Mouse (Mus musculus) bone marrow, adult 2 months (tissue): ENCODE data around the gene Hspa5. TPM values are rescaled to one million over a fixed set of nuclear protein-coding genes. Genes with fewer than 3 reads are reported as not detected.
A peak's percentile ranks its signal among the peaks of the same experiment; 100 is the strongest.
"Not testable (repeated sequence)": the region's sequence is repeated elsewhere in the genome, so short reads cannot be mapped to it uniquely, and the experiment has no call there.

Source experiments
- H3K27ac ChIP-seq: fragments of 200-500 bp; 2 replicates; pipeline ENCODE4 v1.5.1; 2012; ENCODE audit warnings: low read depth, mild to moderate bottlenecking, control low read depth, inconsistent platforms, low read length; ENCODE audit not compliant: control insufficient read depth, poor library complexity, insufficient read depth
- H3K4me1 ChIP-seq: fragments of 200-500 bp; 2 replicates; pipeline ENCODE4 v1.6.1; 2011; ENCODE audit warnings: low read length; ENCODE audit not compliant: control insufficient read depth, insufficient read depth
- H3K4me3 ChIP-seq: fragments of 200-500 bp; replicated peaks from 2 replicates; pipeline ENCODE3; 2011; ENCODE audit warnings: mild to moderate bottlenecking, low read depth, low read length, control low read depth; ENCODE audit not compliant: control insufficient read depth
- CTCF ChIP-seq: fragments of 200-500 bp; IDR thresholded peaks from 2 replicates; pipeline ENCODE4 v1.5.1; 2011; ENCODE audit warnings: low read length, control low read depth; ENCODE audit not compliant: control insufficient read depth, insufficient read depth
- POLR2A ChIP-seq: fragments of 200-500 bp; IDR thresholded peaks from 2 replicates; pipeline ENCODE4 v1.6.1; 2011; ENCODE audit warnings: low read depth, mild to moderate bottlenecking, control low read depth, low read length, borderline replicate concordance; ENCODE audit not compliant: control insufficient read depth
- WGBS: fragments of 180-500 bp; shearing (Covaris S2); methylation state at CpG from one replicate; pipeline ENCODE4 v1.1.7; 2018; 5-methylcytosine and 5-hydroxymethylcytosine counted together
- polyA plus RNA-seq: library from polyadenylated mRNA; stranded (reverse); fragments of >200 nt; gene quantifications from 2 replicates; pipeline ENCODE4 v1.2.4, GENCODE M21; 2011; ENCODE audit warnings: low replicate concordance; ENCODE audit not compliant: missing spikeins, insufficient read depth, insufficient read length

Hspa5 gene
- polyA plus RNA-seq, 1 experiment: 246 TPM

DNA sequence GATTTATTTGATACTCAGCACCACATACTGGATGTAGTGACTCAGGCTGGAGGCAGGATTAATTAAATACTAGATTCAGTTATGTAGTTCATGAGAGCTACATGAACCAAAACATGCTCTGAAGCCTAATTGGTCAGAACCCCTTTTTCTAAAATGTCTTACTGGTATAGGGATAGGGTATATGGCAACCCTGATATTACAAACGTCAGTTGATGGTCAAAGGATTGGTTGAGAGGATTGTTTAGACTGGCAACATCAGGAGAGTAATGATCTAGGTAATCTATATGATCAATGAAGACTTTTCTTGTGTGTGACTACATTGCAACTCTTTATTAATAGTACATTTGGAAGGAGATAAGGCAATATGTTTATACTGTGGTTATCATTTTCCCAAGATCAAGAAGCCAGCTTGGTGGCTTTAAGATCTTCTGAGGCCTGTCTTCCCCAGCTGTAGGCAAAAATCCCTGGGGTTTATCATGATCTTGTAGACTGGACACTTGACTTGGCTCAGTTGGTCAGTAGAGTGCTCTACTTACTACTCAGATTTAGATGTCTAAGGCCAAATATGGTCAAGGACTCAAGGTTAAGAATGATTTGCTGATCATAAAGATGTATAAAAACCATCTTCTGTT lies 5.6 kb downstream of the Hspa5 start:
- no peak overlapping the region for H3K4me3 ChIP-seq
- H3K27ac ChIP-seq: no peak overlapping the region
- WGBS: 46% methylated on average over 1 of the region's 1 CpGs
- TF ChIP-seq POLR2A: no peak
- no peak for TF ChIP-seq CTCF
- H3K4me1 ChIP-seq: no peaks in the 10 kb centered on the region; the same call in 1 of the 2 replicates

GRCm38 (mm10) chr2:34783064-34784020 lies 11.6 kb downstream of the Hspa5 start:
- TF ChIP-seq POLR2A: no peak
- TF ChIP-seq CTCF: no peak
- Histone ChIP-seq H3K4me1 (no peaks in the 10 kb centered on the region), H3K27ac (peak overlapping the region; percentile 80; the same call in 1 of the 2 replicates), H3K4me3 (no peak overlapping the region)
- WGBS: 73% methylated on average over 14 of the region's 14 CpGs

- Histone ChIP-seq H3K4me1 (no peaks in the 10 kb centered on the region), H3K27ac (no peak overlapping the region), H3K4me3 (no peak overlapping the region)
- TF ChIP-seq POLR2A: no peak
- TF ChIP-seq CTCF: peak; percentile 94
- 57% methylated on average over 2 of the region's 2 CpGs for WGBS
Observed at GRCm38 (mm10) chr2:34784085-34784484, 12.3 kb downstream of the Hspa5 start.

DNA sequence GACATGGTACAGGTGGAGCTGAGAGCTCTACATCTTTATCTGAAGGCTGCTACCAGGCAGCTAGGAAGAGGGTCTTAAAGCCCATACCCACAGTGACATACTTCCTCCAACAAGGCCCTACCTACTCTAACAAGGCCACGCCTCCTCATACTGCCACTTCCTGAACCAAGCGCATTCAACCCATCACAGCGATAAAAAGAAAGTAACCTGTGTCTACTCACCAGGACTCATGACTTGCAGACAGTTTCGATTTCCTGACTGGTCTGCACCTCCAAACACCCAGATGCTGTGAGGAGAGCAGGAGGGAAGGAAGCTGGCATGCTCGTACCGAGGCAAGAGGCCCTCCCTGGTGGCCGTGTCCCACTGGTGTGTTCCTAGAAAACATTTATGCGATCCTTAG lies 18.5 kb downstream of the Hspa5 start:
- 4% methylated on average over 8 of the region's 8 CpGs for WGBS
- no peak for TF ChIP-seq POLR2A
- TF ChIP-seq CTCF: no peak
- H3K4me1 ChIP-seq: peaks cover 1% of the 10 kb centered on the region; the same call in 1 of the 2 replicates
- peak overlapping the region; percentile 83 for H3K4me3 ChIP-seq
- H3K27ac ChIP-seq: peak overlapping the region; percentile 60

DNA sequence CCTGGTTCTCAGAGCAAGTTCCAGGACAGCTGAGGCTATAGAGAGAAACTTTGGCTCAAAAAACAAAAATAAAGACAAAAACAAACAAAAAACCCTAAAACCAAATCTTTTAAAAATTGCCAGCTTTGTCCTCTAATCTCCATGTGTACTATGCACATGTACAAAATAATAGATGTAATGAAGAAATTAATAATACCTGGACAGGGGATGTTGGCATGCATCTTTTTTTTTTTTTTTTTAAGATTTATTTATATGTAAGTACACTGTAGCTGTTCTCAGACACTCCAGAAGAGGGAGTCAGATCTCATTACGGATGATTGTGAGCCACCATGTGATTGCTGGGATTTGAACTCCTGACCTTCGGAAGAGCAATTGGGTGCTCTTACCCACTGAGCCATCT lies 20.8 kb downstream of the Hspa5 start:
- not testable (repeated sequence) for H3K4me3 ChIP-seq, H3K4me1 ChIP-seq, H3K27ac ChIP-seq
- 75% methylated on average over 2 of the region's 2 CpGs for WGBS

- 98% methylated on average over 2 of the region's 2 CpGs for WGBS
Observed at GRCm38 (mm10) chr2:34794511-34794910, 22.7 kb downstream of the Hspa5 start.

DNA sequence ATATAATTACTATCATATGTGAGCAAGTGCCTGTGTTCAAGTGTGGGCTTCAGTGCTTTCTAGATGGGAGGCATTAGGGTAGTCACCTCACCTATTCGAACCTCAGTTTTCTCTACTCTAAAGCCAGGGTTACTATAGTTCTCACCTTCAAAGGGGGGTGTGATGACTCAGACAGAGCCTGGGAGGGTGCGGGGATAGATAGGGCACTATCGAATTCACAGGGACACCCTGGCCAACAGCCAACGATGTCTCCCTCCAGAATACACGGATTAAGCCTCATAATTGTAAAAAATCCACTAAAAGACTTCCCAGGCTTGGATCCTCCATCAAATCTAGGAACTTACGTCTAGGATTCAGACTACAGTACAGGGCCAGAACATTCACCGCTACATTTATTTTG lies 23.7 kb downstream of the Hspa5 start:
- no peak overlapping the region for H3K4me3 ChIP-seq
- peaks cover 1% of the 10 kb centered on the region; the same call in 1 of the 2 replicates for H3K4me1 ChIP-seq
- TF ChIP-seq CTCF (no peak), POLR2A (no peak)
- 88% methylated on average over 7 of the region's 7 CpGs for WGBS
- no peak overlapping the region for H3K27ac ChIP-seq

More at GRCm38 (mm10) chr2:34794511-34794910, 22.7 kb downstream of the Hspa5 start:
- no peak for TF ChIP-seq CTCF
- TF ChIP-seq POLR2A: no peak
- H3K4me1 ChIP-seq: peaks cover 1% of the 10 kb centered on the region; the same call in 1 of the 2 replicates
- H3K4me3 ChIP-seq: no peak overlapping the region
- H3K27ac ChIP-seq: no peak overlapping the region

DNA sequence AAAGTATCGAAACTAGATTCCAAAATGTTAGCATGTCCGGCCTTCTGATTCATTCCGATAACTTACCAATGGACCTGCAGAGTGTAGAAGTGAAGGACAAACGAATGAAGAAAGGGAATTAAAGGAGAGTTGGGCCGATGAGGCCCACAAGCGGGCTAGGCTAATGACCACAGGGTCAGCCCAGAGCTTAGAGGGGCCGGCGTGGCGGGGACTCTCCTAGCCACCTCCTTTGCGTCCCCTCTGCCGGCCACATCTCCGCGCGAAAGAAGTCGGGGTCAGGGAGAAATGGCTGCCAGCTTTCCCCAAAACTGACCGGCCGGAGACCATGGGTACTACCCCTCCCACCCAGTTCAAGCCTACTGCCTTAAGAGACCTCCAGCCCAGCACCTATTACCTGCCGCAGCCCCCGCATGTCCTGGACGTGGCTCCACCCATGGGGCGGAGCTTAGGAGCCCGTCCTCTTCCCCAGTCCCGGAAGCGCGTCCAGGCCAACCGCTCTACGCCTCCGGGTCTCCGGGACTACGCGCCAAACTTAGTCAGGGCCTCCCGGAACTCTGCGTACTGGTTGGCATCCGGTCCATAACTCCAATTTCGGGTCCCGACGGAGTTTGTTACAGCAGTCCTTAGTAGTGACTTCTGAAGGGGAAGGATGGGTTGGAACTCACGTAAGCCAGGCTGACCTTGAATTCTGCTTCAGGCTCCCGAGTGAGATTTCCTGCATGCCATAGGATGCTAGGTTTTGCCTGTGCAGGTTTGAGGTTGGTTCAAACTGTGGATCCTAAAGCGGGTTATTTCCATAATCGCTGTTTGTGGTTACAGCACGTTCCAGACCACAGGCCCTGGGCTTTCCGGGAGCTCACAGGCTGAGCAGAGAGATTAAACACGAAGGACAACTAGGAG lies 27.8 kb downstream of the Hspa5 start, which contains the start of gene Rabepk:
TSS of gene Rabepk (minus strand) at position 556 of the 900 bp plus-strand sequence.
- Histone ChIP-seq H3K4me1 (no peaks in the 10 kb centered on the region; the same call in 1 of the 2 replicates), H3K27ac (peak within 1 kb of the TSS; percentile 30), H3K4me3 (peak within 1 kb of the TSS; percentile 89)
- under 1% methylated on average over 44 of the region's 44 CpGs for WGBS
- peak; percentile 69; the same call in 1 of the 2 replicates for TF ChIP-seq POLR2A
- TF ChIP-seq CTCF: no peak
